Mouse (Mus musculus) small intestine, adult 2 months (tissue): ENCODE results near the gene Rhof.

Source experiments
- CTCF ChIP-seq: fragments of 200-500 bp; IDR thresholded peaks from 2 replicates; pipeline ENCODE4 v1.5.1; 2012; ENCODE audit warnings: low read depth, mild to moderate bottlenecking, control low read depth, inconsistent platforms, low read length, moderate library complexity, mixed read lengths; ENCODE audit not compliant: insufficient replicate concordance, insufficient read length; ENCODE audit errors: extremely low read depth
- POLR2A ChIP-seq: fragments of 200-500 bp; IDR thresholded peaks from 2 replicates; pipeline ENCODE4 v1.6.1; 2012; ENCODE audit warnings: low read depth, mild to moderate bottlenecking, control low read depth, inconsistent platforms, low read length, moderate library complexity

DNA sequence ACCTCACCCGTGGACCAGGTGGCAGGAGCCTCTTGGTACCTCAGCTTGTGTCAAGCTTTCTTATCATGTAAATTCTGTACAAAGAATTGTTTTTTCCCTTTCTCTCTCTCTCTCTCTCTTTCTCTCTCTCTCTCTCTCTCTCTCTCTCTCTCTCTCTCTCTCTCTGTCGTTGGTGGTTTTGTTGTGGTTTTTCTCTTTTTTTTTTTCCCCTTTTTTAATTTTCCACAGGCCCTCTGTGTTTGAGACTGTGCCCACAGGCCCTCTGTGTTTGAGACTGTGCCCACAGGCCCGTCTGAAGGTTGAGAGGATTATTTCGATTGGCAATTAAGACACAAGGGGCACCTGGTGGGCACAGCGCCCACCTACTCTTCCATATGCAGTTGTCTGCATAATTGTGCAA lies 35.1 kb upstream of the Rhof start:
- no peak for TF ChIP-seq CTCF
- TF ChIP-seq POLR2A = no peak
